Mouse (Mus musculus): Measurements from ENCODE around the gene Ctnna2.

Gene Ctnna2

DNA sequence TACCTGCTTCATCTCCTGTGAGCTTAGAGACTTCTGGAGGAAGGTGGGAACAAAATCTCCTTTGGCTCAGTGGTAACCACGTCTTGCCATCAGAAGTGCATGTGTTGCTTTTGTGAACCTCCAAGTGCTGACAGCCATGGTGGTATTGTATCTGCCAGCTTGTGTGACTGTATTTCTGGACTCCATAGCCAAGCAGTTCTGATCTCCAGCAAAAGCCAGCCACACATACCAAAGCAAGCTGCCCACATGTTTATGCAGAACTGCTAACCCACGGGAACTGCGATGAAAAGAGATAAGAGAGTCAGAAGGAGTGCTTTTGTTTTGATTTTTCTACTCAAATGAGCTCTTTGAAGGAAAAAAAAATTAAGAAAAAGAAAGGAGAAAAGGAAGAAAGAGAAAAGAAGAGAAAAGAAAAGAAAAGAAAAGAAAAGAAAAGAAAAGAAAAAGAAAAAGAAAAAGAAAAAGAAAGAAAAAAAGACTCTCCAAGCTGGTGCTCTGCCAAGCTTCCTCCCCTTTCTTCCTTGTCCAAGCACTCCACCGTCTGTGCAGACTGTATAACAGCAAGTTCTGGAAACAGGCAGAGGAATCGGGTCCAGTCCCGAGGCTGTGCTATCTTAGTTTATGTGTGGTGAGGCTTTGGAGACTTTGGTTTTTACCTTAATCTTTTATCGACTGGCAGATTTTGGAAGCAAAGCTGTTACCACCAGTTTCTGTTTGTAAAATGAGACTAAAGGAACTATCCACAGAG is 722.0 kb downstream of the Ctnna2 start:
- DNase-seq (ENCODE audit: low spot score) = no peak

DNA sequence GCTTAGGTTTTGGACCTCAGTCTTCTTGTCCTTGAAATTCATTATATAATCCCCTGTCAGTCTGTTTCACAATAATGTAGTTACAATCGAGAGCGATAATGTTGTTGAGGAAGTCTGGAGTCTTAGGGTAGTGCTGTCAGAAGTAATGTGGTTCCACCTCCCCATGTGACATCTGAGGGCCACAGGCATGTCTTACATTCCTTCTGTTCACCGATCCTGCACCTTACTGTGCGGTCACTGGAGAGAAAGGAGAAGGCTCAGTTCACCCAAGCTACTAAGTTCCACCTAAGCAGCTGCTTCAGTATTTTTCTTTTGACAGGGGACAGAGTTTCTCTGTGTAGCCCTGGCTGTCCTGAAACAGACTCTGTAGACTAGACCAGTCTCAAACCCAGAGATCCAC is 723.2 kb downstream of the Ctnna2 start:
- no peak for DNase-seq (ENCODE audit: low spot score)

DNA sequence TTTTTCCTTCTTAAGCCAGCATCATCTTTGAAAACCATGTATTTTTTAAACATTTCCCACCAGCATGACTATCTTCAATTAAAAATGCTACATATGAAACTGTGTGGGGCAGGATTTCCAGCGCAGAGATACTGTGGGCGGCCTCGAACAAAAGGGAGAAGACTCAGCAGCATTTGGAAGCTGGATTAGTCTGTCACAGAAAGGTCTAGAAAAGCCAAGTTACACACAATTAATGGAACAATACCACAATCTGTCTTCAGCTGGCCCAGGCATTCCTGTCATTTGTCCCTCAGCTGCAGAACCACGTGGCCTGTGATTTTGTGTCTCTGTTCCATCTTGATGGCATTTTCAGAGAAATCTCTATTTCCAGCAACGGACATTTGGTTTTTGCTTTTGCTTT is 726.0 kb downstream of the Ctnna2 start:
- DNase-seq (ENCODE audit: low spot score) = no peak

DNA sequence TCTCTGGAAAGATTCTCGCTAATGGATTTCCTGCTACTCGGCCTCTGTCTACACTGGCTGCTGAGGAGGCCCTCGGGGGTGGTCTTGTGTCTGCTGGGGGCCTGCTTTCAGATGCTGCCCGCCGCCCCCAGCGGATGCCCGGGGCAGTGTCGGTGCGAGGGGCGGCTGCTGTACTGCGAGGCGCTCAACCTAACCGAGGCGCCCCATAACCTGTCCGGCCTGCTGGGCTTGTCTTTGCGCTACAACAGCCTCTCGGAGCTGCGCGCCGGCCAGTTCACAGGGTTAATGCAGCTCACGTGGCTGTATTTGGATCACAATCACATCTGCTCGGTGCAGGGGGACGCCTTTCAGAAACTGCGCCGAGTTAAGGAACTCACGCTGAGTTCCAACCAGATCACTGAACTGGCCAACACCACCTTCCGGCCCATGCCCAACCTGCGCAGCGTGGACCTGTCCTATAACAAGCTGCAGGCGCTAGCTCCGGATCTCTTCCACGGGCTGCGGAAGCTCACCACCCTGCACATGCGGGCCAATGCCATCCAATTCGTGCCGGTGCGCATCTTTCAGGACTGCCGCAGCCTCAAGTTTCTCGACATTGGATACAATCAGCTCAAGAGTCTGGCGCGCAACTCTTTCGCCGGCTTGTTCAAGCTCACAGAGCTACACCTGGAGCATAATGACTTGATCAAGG is 735.8 kb downstream of the Ctnna2 start:
- no peak for DNase-seq (ENCODE audit: low spot score)

DNA sequence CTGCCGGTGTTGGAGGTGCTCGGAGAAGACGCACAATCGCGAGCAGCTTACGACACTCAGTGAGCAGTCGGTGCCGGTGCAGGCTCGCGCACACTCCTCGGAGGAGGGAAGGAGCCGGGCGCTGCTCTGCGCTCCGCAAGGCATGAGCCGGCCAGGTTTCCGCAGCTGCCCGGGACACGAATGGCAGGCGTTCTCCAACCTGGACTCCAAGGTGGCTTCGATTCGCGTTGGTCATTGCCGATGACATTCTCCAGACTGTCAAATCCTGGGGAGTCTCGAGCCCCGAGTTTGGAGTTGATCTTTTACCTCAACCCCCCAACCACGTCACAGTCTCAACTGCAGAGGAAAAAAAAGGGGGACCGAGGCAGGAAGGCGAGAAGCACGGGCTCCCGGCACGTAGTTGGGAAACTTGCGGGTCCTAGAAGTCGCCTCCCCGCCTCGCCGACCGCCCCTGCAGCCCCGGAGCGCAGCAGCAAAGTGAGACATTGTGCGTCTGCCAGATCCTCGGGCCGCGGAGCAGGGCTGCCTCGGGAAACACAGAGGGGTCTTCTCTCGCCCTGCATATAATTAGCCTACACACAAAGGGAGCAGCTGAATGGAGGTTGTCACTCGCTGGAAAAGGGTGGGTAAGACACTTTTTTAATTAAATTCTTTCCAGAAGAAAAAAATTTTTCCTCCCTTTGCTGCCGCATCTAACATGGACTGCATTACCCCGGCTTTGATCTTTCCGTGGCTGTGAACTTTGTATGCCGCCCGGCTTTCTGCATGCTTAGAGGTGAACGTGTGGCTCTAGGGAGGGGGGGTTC is 736.7 kb downstream of the Ctnna2 start, which contains the start of gene Lrrtm1:
Gene Lrrtm1, plus strand, starts transcription at position 89 of the 806 bp plus-strand sequence.
- DNase-seq (ENCODE audit: low spot score) = no peak

DNA sequence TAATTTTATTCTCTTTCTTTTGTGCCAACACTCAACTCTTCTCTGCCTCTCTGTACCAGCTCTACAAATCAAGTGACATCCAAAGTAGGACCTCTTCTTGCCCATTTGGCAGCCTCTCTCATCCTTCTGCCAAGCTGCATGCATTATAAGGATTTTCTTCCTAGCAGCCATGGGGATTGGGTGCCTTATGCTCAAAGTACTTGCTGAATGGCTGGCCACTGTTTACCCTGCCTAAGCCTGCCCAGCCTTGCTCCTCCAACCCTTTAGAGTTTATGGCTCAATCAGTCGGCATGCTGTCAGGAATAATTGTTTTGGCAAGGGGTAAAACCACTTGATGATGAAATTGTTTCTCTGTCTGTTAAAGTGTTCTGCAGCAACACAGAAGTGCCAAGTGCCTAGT is 739.1 kb downstream of the Ctnna2 start:
- no peak for DNase-seq (ENCODE audit: low spot score)

DNA sequence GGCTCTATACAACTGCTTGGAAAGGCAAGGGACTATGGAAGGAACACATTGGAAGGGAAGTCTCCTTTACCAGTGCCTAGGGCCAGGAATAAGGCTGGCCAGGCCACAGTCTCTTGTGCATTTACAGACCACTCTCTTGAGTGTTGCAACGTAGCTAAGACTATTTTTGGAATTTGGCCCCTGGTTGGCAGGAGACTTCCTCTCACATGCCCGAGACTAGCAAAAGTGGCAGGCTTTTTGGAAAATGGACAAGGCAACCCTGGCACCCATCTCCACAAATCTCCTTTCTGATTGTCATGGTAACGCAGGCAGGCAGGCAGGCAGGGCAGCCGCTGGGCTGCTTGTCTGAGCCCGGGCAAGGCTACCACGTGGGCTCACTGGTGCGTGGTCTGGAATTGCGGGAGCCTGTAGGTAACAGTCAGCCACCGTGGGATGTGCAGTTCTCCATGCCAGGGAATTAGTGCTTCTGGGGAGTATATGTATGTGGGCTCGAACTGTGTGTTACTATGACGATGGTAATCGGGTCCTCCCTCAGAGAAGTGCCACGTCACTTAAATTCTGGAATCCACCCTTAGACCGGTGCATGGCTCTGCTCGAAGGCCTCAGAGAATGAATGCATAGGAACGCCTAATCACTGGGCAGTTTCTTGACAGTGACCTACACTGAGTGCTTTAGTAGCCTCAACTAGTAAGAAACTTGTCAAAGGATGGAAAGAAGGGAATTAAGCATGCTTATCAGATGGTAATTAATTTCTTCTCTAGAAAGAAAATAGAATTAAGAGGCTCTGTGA is 756.5 kb downstream of the Ctnna2 start:
- DNase-seq (ENCODE audit: low spot score) = no peak

DNA sequence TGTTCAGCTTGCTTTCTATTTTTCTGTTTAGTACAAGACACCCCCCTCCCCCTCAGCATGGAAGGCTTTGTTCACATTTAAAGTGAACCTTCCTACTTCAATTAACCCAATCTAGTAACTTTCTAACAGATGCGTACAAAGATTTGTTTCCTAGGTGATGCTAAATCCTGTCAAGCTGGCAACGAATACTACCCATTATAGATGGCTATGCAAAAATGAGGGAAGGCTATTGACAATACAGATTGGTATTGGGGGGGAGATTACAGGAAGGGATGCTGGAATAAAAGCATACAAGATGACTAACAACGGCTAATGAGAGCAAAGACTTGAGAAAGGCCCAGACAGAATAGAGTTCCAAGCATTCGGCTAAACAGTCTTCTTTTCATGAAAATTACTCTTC is 758.7 kb downstream of the Ctnna2 start:
- DNase-seq (ENCODE audit: low spot score) = no peak

DNA sequence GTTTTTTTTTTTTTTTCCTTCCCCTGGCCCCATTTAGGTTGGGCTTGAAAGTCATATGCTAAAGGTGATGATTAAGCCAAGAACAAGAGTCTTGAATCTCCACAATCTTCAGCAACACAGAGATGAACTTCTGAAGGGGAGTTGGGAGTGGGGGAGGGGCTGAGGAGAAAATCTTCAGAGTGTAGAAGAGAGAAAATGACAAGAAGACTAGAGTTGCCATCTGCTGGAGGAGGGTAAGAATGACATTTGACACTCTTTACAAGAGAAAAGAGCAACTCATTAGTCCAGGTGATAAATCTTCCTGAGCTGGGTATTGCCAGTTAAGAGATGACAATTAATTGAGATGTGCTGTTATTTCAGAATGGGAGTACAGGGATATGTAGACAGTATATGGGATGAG is 760.6 kb downstream of the Ctnna2 start:
- DNase-seq (ENCODE audit: low spot score) = no peak

DNA sequence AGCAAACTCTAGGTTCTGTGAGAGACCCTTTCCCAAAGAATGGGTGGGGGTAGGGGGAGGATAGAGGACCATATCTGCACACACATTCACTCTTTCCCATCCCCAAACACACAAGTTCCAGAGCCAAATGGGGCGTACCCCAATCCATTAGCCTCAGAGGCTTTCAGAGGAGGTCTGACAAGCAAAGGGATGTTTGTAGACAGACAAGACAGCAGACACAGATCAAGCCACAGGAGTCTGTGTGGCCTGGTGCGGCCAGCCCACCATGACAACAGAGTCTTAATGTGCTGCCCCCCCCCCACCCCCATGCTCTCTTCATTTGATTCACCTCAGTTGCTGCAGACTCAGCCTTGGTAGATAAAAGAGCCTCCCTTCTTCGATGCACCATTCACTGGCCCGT is 764.2 kb downstream of the Ctnna2 start:
- DNase-seq (ENCODE audit: low spot score) = no peak

DNA sequence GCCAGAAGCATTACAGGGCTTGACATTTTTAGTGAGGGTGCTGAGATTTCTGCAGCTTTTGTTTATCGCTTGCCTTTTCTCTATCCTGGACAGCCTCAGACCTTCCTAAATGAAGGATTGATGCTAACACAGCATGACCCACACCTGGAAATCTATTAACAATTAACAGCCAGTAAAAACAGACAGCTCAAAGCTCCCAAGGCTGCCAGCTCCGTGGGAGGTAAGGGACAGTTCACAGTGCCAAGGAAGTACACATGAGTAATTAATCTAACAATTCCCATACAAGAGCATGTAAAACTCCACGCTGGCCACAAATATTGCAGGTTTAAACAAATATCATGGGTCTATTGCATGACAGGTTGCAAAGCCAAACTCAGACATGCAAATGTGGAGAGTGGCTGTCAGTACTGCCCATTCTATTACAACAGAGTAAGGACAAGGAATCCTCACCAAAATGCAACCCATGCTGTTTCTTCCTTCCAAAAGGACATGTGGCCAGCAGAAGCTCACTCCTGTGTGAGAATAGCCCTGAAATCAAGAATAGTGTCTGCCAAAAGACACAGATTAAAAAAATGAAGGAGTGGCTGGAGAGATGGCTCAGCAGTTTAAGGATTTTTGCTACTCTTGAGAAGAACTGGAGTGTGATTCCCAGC is 765.6 kb downstream of the Ctnna2 start:
- no peak for DNase-seq (ENCODE audit: low spot score)

DNA sequence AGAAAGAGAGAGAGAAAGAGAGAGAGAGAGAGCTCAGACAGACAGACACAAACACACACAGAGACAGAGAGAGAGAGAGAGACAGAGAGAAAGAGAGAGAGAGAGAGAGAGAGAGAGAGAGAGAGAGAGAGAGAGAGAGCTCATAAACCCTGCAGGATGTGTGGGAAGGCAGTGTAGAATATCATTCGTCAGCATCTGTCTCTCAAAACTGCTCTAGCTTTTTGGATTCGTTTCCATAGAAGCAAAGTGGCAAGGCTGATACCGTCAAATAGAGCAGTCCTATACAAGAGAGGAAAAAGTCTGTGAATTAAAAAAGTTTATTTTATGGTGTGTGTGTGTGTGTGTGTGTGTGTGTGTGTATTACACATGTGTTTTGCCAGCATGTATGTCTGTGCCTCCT is 769.6 kb downstream of the Ctnna2 start:
- DNase-seq (ENCODE audit: low spot score) = no peak

DNA sequence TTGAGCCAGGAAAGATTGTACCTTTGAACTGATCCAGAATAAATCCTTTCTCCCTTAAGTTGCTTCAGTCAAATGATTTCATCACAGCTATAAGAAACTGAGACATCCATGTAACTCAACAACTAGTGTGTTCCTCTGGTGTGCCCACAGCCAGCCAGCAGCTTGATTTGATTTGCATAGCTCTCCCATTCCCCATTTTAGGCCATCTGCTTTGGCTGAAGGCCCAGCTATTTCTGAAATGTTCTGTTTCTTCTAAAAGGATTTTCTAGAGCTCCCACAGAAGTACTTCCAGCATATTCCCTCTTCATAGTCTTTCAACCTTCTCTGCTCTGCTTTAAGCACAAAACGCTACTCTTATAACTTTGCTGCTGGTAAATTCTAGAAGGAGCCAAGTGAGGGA is 770.3 kb downstream of the Ctnna2 start:
- DNase-seq (ENCODE audit: low spot score) = no peak

DNA sequence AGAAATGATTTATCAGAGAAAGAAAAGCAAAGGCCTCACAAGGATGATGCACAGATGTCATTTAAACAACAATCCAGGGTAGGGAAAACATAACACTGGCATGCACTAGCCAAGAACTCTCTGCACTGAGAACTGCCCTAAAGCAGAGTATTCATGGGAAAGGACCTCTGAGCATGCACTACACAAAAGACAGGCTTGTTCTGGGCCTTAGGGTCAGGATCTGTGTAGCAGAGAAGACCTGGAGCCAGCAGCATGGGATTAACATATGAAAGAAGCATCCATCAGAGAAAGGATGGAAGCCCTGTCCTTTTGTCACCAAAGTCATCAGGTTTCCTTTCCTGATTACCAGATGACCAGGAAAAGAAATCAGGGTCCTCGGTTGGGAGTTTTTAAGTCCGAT is 780.1 kb downstream of the Ctnna2 start:
- no peak for DNase-seq (ENCODE audit: low spot score)

DNA sequence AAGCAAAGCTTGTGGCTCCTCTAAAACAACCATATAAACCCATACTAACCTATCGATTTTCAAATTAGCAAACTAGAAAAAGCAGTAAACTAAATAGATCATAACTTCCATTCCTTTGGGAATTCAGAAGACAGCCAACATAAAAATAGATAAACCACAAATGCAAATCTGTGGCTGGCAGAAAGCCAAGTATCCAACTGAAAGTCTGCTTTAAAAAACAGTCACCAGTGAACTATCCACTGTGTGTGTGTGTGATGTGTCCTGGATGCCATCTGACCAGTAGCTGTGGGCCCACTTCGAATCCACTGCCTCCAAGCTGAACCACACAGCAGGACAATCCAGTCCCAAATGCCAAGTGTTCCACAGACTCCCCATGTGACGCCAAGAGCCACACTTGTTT is 782.8 kb downstream of the Ctnna2 start:
- DNase-seq (ENCODE audit: low spot score) = no peak

DNA sequence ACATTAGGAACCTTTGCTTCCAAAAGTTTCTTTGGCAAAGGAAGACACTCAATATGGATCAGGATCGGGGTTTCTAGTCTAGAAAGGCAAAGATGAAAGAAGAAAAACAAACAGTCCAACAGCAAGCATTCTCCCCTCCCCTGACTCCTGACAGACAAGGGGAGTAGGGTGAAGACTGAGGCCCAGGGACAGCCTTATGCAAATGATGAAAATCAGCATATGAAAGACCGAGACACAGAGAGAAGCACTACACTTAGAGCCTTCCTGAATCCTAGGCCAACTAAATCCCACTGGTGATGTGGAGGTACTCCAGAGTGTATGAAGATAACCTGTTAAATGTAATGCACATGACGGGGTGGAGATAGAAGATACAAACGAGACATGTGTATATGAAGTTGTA is 787.9 kb downstream of the Ctnna2 start:
- DNase-seq (ENCODE audit: low spot score) = no peak

DNA sequence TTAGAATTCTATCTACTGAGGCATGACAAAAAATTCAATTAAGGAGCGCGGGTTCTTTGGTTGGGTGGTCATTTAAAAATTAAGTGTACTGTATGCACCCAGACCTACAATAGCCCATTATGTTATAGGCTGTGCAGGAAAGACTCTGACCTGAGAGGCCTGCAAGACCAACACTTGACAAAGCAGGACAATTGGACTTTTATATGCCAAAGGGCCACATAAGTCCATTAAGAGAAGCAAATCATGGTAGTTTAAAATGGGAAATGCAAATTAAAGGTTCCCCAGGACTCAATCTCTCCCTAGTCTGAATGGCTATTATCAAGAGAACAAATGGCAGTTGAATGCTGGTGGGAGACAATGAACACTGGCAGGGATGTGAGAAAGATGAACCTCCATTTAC is 790.9 kb downstream of the Ctnna2 start:
- no peak for DNase-seq (ENCODE audit: low spot score)

DNA sequence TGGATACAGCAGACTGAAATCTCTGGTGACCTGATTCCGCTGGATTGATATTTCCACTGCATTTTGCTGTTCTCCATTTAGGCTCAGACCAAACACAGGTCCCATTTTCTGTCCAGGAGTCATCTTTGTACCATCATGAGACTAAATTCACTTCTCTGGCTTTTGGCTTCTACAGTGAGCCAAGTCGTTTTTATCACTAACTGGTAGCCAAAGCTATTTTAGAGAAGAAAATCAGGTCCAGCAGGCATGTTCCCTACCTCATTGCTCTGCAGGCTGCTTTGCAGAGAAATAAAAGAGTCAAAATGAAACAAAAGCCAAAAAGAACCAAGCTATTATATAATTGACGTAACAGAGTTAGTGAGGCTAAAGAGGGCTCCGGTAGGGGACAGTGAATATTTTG is 793.7 kb downstream of the Ctnna2 start:
- no peak for DNase-seq (ENCODE audit: low spot score)

DNA sequence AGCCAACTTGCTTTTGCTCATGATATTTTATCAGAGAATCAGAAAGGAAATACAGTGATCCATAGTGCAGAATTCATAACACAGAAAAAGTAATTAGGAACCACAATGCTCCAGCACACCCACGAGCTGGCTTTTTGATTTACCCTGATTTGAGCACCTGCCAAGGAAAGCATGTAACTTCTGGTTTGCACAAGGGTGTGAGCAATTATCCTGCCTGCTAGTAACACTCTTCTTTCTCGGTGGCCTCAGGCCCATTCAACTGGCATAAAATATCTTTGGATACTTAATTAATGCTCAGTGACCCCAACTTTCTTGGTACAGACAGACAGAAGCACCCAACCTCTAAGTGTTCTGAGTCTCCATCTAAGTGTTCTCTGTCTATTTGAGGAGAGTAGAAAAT is 794.6 kb downstream of the Ctnna2 start:
- no peak for DNase-seq (ENCODE audit: low spot score)

DNA sequence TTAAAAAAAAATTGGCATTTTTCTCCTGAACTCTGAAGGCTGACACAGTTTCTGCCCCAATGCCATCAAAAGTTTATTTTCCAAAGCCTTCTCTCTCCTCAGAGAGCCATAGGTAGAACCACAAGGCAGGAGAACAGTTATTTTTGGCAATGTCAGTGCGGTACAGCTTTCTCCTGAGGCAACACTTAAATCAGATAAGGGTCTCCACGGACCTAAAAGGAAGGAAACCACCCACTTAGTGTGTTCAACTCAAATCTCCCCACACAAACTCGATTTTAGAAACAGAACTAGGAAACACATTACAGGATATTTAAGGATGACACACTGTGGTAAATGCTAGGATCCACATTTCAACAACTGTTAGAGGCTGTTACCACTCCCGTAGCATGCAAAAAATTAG is 803.7 kb downstream of the Ctnna2 start:
- no peak for DNase-seq (ENCODE audit: low spot score)

DNA sequence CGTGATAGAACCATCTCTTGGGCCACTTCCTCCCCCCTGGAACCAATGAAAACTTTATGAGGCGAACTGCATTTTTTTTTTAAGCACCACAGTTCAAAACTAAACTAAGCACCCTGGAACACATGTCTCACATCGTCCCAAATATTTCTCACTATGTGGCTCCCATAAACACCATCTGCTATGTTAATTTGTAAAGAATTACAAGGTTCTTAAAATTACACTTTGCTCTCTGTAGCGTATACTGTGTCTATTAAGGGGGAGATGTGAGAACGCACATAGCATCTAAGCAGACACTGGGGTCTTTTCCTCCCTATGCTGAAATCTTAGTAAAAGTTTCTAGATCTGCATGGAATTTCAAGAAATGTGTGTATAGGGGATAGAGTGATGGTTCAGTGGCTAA is 822.5 kb downstream of the Ctnna2 start:
- DNase-seq (ENCODE audit: low spot score) = no peak

Measured in layer of hippocampus, adult 9-10 months (tissue).